Mouse (Mus musculus) thymus, adult 2 months (tissue): ENCODE data around the gene Dysf. TPM values are rescaled to one million over a fixed set of nuclear protein-coding genes. Genes with fewer than 3 reads are reported as not detected.

ENCODE experiments used
- DNase-seq: peaks from one replicate; pipeline ENCODE4 v3.0.0; 2021
- H3K27ac ChIP-seq: fragments of 200-500 bp; 2 replicates; pipeline ENCODE4 v1.5.1; 2012; ENCODE audit warnings: low read length, control low read depth; ENCODE audit not compliant: control insufficient read depth, insufficient read depth
- H3K27me3 ChIP-seq: fragments of 200-500 bp; 2 replicates; pipeline ENCODE4 v1.6.1; 2012; ENCODE audit warnings: mild to moderate bottlenecking, low read length, moderate library complexity, mixed read lengths; ENCODE audit not compliant: control insufficient read depth, insufficient read depth
- H3K36me3 ChIP-seq: fragments of 200-500 bp; 2 replicates; pipeline ENCODE4 v1.6.1; 2012; ENCODE audit warnings: mild to moderate bottlenecking, low read length, moderate library complexity; ENCODE audit not compliant: control insufficient read depth, insufficient read depth
- H3K4me1 ChIP-seq: fragments of 200-500 bp; replicated peaks from 2 replicates; pipeline ENCODE4 v1.6.1; 2012; ENCODE audit warnings: low read length; ENCODE audit not compliant: control insufficient read depth, insufficient read depth
- H3K4me3 ChIP-seq: fragments of 200-500 bp; 2 replicates; pipeline ENCODE4 v1.5.1; 2012; ENCODE audit warnings: mild to moderate bottlenecking, low read length, control low read depth, moderate library complexity; ENCODE audit not compliant: control insufficient read depth, insufficient read depth
- CTCF ChIP-seq: fragments of 200-500 bp; IDR thresholded peaks from 2 replicates; pipeline ENCODE4 v1.5.1; 2012; ENCODE audit warnings: mild to moderate bottlenecking, control low read depth, low read length, moderate library complexity, borderline replicate concordance; ENCODE audit not compliant: control insufficient read depth, poor library complexity, insufficient read depth; ENCODE audit errors: extremely low read depth
- POLR2A ChIP-seq: fragments of 200-500 bp; IDR thresholded peaks from 2 replicates; pipeline ENCODE4 v1.6.1; 2012; ENCODE audit warnings: mild to moderate bottlenecking, low read length, control low read depth, moderate library complexity; ENCODE audit not compliant: control insufficient read depth, poor library complexity, insufficient read depth; ENCODE audit errors: extremely low read depth
- WGBS: fragments of 180-500 bp; shearing (Covaris S2); methylation state at CpG from one replicate; pipeline ENCODE4 v1.1.7; 2018; 5-methylcytosine and 5-hydroxymethylcytosine counted together
- polyA plus RNA-seq: library from polyadenylated mRNA; depleted of rRNA; stranded (reverse); fragments of >200 nt; gene quantifications from 2 replicates; pipeline ENCODE4 v1.2.3, GENCODE M21; 2012

The Dysf gene
- polyA plus RNA-seq, 1 experiment, result 6.2 TPM

- H3K36me3 ChIP-seq, result no peaks in the 10 kb centered on the region
- WGBS, result 26% methylated on average over 7 of the region's 7 CpGs
- no peak for TF ChIP-seq CTCF
- TF ChIP-seq POLR2A, result no peak
- H3K4me1 ChIP-seq, result no peaks in the 10 kb centered on the region
- no peaks in the 10 kb centered on the region for H3K27me3 ChIP-seq
- no peak overlapping the region for H3K27ac ChIP-seq
- no peak overlapping the region for H3K4me3 ChIP-seq
- DNase-seq, result peak; percentile 73
These were observed 87.5 kb downstream of the Dysf start for GRCm38 (mm10) chr6:84095882-84096281.

GRCm38 (mm10) chr6:84102002-84102401 lies 93.6 kb downstream of the Dysf start:
- no peak overlapping the region for H3K4me3 ChIP-seq
- 24% methylated on average over 15 of the region's 15 CpGs for whole genome bisulfite sequencing
- DNase-seq, result no peak

GRCm38 (mm10) chr6:84105148-84106022 lies 97.0 kb downstream of the Dysf start:
- H3K4me3 ChIP-seq, result no peak overlapping the region
- 7% methylated on average over 40 of the region's 40 CpGs for WGBS

More at GRCm38 (mm10) chr6:84102002-84102401, 93.6 kb downstream of the Dysf start:
- Histone ChIP-seq H3K4me1 (no peaks in the 10 kb centered on the region), H3K27ac (no peak overlapping the region), H3K36me3 (no peaks in the 10 kb centered on the region), H3K27me3 (peaks cover 9% of the 10 kb centered on the region; the same call in 1 of the 2 replicates)
- TF ChIP-seq POLR2A (no peak), CTCF (no peak)

DNA sequence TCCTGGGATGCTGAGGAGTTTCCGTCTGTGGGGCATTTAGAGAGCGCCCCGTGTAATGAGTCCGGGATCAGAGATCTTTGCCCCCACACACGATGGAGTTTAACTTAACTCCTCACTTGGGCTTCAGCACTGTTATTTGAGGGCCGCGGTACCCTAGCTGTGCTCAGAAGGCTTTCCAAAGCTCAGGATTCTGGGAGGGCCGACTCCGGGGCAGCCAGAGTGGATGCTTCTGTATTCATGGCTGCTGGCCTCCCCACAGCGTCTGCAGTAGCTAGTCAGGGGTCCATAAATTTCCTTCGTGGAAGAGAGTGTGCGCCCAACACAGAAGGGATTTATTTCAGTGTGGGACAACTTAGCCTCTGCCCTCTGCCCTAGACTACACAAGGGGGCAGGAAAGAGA lies 97.7 kb downstream of the Dysf start:
- Histone ChIP-seq H3K4me1 (no peaks in the 10 kb centered on the region), H3K4me3 (no peak overlapping the region), H3K27ac (no peak overlapping the region), H3K36me3 (no peaks in the 10 kb centered on the region), H3K27me3 (peaks cover 9% of the 10 kb centered on the region)
- 47% methylated on average over 12 of the region's 12 CpGs for whole genome bisulfite sequencing
- no peak for TF ChIP-seq CTCF
- no peak for TF ChIP-seq POLR2A
- no peak for DNase-seq

More at GRCm38 (mm10) chr6:84105148-84106022, 97.0 kb downstream of the Dysf start:
- H3K27me3 ChIP-seq, result peaks cover 9% of the 10 kb centered on the region
- no peaks in the 10 kb centered on the region for H3K36me3 ChIP-seq
- DNase-seq, result no peak
- no peak for TF ChIP-seq CTCF
- no peaks in the 10 kb centered on the region for H3K4me1 ChIP-seq
- H3K27ac ChIP-seq, result no peak overlapping the region

DNA sequence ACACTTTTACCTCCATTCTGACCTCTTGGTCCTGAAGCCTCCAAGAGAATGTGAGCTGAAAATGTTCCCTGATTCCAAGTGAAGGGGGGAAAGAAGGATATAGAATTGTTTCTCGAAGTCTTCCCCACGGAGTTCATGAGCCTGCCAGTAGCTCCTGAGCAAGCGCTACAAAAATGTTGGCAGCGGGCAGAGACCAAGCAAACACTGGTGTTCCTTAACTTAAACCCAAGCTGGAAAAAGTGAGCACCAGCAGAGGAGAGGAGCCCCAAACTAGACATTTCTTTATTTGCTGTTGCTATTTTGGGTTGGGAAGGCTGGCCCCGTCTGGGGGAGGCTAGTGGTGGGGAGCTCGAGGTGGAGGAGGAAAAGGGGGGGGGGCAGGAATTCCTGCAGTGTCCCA lies 102.0 kb downstream of the Dysf start:
- Histone ChIP-seq H3K36me3 (no peaks in the 10 kb centered on the region), H3K4me3 (no peak overlapping the region), H3K27me3 (peaks cover 2% of the 10 kb centered on the region), H3K27ac (no peak overlapping the region), H3K4me1 (no peaks in the 10 kb centered on the region; the same call in 1 of the 2 replicates)
- TF ChIP-seq CTCF (no peak), POLR2A (no peak)
- DNase-seq, result no peak
- 73% methylated on average over 6 of the region's 6 CpGs for WGBS

- Histone ChIP-seq H3K27me3 (no peaks in the 10 kb centered on the region; the same call in none of the 2 replicates), H3K4me1 (no peaks in the 10 kb centered on the region; the same call in 1 of the 2 replicates), H3K4me3 (no peak overlapping the region), H3K36me3 (no peaks in the 10 kb centered on the region), H3K27ac (no peak overlapping the region)
- TF ChIP-seq CTCF (no peak), POLR2A (no peak)
- WGBS, result 85% methylated on average over 11 of the region's 11 CpGs
- DNase-seq, result no peak
These were observed 102.7 kb downstream of the Dysf start for GRCm38 (mm10) chr6:84111106-84111505.
